Mouse (Mus musculus): ENCODE data around the gene Trmt1l. TPM values are rescaled to one million over a fixed set of nuclear protein-coding genes. Genes with fewer than 3 reads are reported as not detected.

Gene Trmt1l
- polyA plus RNA-seq (2015; fragmentation: Nextera tagmentation; extraction: Ambion mirVana) = 38.4 and 41.4 TPM in 2 replicates

DNA sequence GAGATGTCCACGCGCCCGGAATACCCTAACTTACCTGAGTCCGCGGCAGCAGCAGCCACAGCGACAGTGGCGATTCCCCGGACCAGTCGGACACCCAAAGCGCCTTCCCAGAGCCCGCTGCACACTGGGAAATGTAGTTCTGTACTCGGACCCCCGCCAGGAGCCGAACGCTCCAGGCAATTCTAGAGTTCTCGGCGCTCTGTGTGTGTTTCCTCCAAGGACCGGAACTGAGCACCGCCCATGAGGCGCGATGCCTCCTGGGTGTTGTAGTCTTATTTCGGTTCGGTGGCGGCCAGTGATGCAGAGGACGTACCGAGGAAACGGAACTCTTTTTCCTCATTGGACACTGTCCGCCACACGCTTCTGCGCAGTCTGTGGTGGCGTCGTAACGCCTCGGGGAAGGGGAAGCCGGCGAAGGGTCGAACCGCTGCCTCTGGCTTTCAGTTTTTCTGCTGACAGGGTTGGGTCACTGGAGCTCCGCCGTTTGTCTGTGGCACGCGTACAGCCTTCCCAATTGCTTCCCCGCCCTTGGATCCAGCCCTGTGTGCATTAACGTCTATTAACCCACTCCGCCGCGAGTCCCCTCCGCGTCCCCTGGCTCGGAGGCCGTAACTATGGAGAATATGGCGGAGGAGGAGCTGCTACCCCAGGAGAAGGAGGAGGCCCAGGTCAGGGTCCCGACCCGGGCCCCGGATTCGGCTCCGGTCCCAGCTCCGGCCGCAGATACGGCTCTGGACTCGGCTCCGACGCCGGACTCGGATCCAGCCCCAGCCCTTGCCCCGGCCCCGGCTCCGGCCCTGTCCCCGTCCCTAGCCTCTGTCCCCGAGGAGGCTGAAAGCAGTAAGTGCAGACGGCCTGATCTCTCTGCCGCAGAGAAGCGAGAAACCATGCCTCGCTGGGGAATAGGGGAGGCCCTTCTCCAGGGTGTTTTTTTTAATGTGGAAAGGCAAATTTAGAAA is at the start of gene Trmt1l, which contains the start of gene Swt1:
Gene Trmt1l, plus strand, starts transcription at position 280 of the 959 bp plus-strand sequence.
Gene Swt1, minus strand, starts transcription at position 193 of the 959 bp plus-strand sequence.
- WGBS = under 1% methylated on average over 74 of the region's 74 CpGs
- peak; percentile 100 for ATAC-seq

DNA sequence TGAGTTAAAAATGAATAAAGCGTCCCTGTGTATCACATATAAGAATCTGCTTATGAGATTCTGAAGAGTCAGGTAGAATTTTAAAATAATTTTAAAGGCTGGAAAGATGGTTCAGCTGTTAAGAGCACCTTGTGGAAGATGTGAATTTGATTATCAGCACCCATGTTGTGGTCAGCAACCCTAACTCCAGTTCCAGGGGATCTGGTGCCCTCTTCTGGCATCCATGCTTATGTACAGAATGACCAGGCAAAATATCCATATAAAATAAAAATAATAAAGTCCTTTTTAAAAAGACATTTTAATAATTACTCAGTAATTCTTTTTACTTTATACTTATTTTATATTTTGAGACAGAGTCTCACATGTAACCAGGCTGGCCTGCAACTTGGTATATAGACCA is 38.3 kb upstream of the Trmt1l start:
- H3K4me3 ChIP-seq (ENCODE audit: low read length) = no peak overlapping the region
- H3K4me1 ChIP-seq (ENCODE audit: control insufficient read depth, insufficient read depth, low read depth, low read length) = no peaks in the 10 kb centered on the region
- no peak for ATAC-seq
- no peak overlapping the region for H3K4me2 ChIP-seq (ENCODE audit: low read length)
- no peak overlapping the region for H3K9ac ChIP-seq (ENCODE audit: low read depth, low read length)
- no peak overlapping the region for H3K27ac ChIP-seq (ENCODE audit: low read depth, low read length)
- 97% methylated on average over 1 of the region's 1 CpGs for WGBS
- H3K27me3 ChIP-seq (replicated peaks; ENCODE audit: control insufficient read depth, insufficient read depth, low read length) = no peaks in the 10 kb centered on the region
- peaks cover 2% of the 10 kb centered on the region; the same call in 1 of the 2 replicates for H3K36me3 ChIP-seq (ENCODE audit: control insufficient read depth, insufficient read depth, low read length)
- no peaks in the 10 kb centered on the region for H3K9me3 ChIP-seq (ENCODE audit: control insufficient read depth, low read length)

More for the DNA sequence above, at the start of gene Trmt1l, which contains the start of gene Swt1:
- H3K27me3 ChIP-seq (replicated peaks; ENCODE audit: control insufficient read depth, insufficient read depth, low read length) = no peaks in the 10 kb centered on the region
- no peaks in the 10 kb centered on the region for H3K9me3 ChIP-seq (ENCODE audit: control insufficient read depth, low read length)
- H3K4me3 ChIP-seq (ENCODE audit: low read length) = peak within 1 kb of the TSS; percentile 62
- H3K4me2 ChIP-seq (ENCODE audit: low read length) = peak within 1 kb of the TSS; percentile 75
- no peaks in the 10 kb centered on the region for H3K36me3 ChIP-seq (ENCODE audit: control insufficient read depth, insufficient read depth, low read length)
- H3K27ac ChIP-seq (ENCODE audit: low read depth, low read length) = peak within 1 kb of the TSS; percentile 89
- peaks cover 15% of the 10 kb centered on the region for H3K4me1 ChIP-seq (ENCODE audit: control insufficient read depth, insufficient read depth, low read depth, low read length)
- H3K9ac ChIP-seq (ENCODE audit: low read depth, low read length) = peak within 1 kb of the TSS; percentile 83

DNA sequence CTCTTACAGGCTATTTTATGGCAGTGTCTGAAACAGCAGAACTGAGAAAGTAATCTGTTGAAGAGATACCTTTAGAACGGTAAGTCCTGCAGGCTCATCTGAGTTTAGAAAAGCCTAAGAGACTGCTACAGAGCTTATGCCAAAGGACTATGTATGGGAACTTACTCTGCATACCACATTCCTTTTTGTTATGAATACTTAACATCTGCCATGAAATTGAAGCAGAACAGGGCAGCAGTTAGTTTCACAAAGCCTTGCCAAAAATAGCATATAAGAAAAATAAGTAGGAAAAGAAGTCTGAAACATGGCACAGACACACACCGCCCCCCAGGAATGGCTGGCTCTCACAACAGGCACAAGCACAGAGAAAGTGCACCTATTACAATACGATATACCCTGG is 18.5 kb upstream of the Trmt1l start:
- no peaks in the 10 kb centered on the region for H3K27me3 ChIP-seq (replicated peaks; ENCODE audit: control insufficient read depth, insufficient read depth, low read length)
- H3K27ac ChIP-seq (ENCODE audit: low read depth, low read length) = no peak overlapping the region
- no peak overlapping the region for H3K4me3 ChIP-seq (ENCODE audit: low read length)
- H3K36me3 ChIP-seq (ENCODE audit: control insufficient read depth, insufficient read depth, low read length) = 0 out of 2 replicates have a peak, but pooled peaks cover 3% of the 10 kb centered on the region
- no peak overlapping the region for H3K4me2 ChIP-seq (ENCODE audit: low read length)
- WGBS = 94% methylated on average over 3 of the region's 3 CpGs
- no peak overlapping the region for H3K9ac ChIP-seq (ENCODE audit: low read depth, low read length)
- ATAC-seq = no peak
- no peaks in the 10 kb centered on the region for H3K4me1 ChIP-seq (ENCODE audit: control insufficient read depth, insufficient read depth, low read depth, low read length)
- H3K9me3 ChIP-seq (ENCODE audit: control insufficient read depth, low read length) = no peaks in the 10 kb centered on the region

DNA sequence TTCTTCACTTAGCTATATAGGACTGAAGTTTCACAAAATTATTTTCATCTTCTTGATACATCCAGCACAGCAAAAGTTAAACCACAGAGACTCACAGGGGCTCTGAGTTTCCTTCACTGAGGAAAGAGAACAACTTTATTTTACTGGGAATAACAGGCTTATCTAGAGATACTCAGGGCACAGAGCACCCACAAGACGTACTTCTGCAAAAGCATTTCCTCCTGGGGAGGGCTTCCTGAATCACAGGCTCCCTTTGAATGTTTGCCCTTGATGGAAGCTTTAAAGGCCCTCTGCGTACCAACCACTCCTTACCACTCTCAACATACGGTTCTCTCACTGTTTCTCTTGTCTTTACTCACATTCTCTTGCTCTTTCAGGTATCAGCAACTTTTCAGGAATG is 6.2 kb upstream of the Trmt1l start:
- no peak for ATAC-seq
- Histone ChIP-seq H3K9me3 (ENCODE audit: control insufficient read depth, low read length) (no peaks in the 10 kb centered on the region), H3K27ac (ENCODE audit: low read depth, low read length) (no peak overlapping the region), H3K4me1 (ENCODE audit: control insufficient read depth, insufficient read depth, low read depth, low read length) (peaks cover 4% of the 10 kb centered on the region), H3K9ac (ENCODE audit: low read depth, low read length) (no peak overlapping the region), H3K4me2 (ENCODE audit: low read length) (no peak overlapping the region), H3K36me3 (ENCODE audit: control insufficient read depth, insufficient read depth, low read length) (peaks cover 5% of the 10 kb centered on the region; the same call in 1 of the 2 replicates), H3K27me3 (replicated peaks; ENCODE audit: control insufficient read depth, insufficient read depth, low read length) (no peaks in the 10 kb centered on the region), H3K4me3 (ENCODE audit: low read length) (no peak overlapping the region)
- WGBS = 85% methylated on average over 3 of the region's 3 CpGs

DNA sequence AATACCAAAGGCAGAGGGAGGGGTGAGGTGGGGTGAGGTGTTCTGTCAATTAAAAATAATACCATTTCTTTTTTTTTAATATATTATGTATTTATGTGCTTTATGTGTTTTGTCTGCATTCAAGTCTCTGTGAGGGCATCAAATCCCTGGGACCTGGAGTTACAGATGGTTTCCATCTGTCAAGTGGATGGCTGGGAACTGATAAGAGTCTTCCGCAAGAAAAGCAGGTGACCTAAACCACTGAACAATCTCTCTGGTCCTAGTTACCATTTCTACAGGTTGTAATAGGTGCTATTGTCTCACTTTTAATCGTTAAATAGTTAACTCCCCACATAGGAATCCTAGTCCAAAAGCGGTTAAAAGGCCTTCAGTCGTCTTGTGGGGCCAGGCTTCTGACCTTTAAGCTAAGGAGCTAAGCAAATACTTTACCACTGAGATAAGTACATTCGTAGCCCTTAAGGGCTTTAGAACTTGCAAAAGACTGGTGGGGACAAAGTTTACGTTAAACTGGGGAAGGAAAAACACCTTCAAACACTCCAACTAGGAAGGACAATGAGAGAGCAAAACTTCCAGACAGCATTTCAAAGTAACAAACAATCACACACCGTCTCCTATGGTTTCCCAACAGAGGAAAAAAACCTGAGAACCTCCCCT is 1.3 kb upstream of the Trmt1l start:
- no peak for ATAC-seq
- Histone ChIP-seq H3K9me3 (ENCODE audit: control insufficient read depth, low read length) (no peaks in the 10 kb centered on the region), H3K4me1 (ENCODE audit: control insufficient read depth, insufficient read depth, low read depth, low read length) (peaks cover 15% of the 10 kb centered on the region), H3K4me2 (ENCODE audit: low read length) (peak overlapping the region; percentile 62), H3K27ac (ENCODE audit: low read depth, low read length) (no peak overlapping the region), H3K36me3 (ENCODE audit: control insufficient read depth, insufficient read depth, low read length) (0 out of 2 replicates have a peak, but pooled peaks cover 3% of the 10 kb centered on the region), H3K9ac (ENCODE audit: low read depth, low read length) (peak overlapping the region; percentile 83; the same call in 1 of the 2 replicates), H3K27me3 (replicated peaks; ENCODE audit: control insufficient read depth, insufficient read depth, low read length) (no peaks in the 10 kb centered on the region), H3K4me3 (ENCODE audit: low read length) (peak overlapping the region; percentile 62)
- 39% methylated on average over 7 of the region's 7 CpGs for WGBS

DNA sequence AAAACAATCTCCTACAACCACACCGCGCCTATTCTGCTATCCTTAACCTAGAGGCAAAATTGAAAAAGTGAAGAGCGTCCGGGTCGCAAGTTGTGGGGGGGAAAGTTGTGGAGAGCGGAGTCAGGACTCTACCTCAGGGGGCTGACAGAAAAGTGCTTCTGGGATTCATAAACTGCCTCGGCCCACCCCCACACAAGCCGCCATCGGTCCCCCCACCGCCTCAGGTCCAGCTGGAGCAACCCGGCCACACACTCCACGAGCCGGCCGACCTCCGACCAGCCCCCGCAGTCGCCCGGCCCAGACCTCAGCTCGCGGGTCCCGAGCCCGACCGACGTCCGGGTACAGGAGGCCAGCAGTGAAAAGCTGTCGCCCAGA is 467 bp upstream of the Trmt1l start:
- Histone ChIP-seq H3K36me3 (ENCODE audit: control insufficient read depth, insufficient read depth, low read length) (no peaks in the 10 kb centered on the region), H3K4me2 (ENCODE audit: low read length) (peak overlapping the region; percentile 62), H3K4me3 (ENCODE audit: low read length) (peak overlapping the region; percentile 62), H3K27ac (ENCODE audit: low read depth, low read length) (peak overlapping the region; percentile 79), H3K9me3 (ENCODE audit: control insufficient read depth, low read length) (no peaks in the 10 kb centered on the region), H3K27me3 (replicated peaks; ENCODE audit: control insufficient read depth, insufficient read depth, low read length) (no peaks in the 10 kb centered on the region), H3K9ac (ENCODE audit: low read depth, low read length) (peak overlapping the region; percentile 83), H3K4me1 (ENCODE audit: control insufficient read depth, insufficient read depth, low read depth, low read length) (peaks cover 15% of the 10 kb centered on the region)
- under 1% methylated on average over 26 of the region's 26 CpGs for WGBS
- ATAC-seq = peak; percentile 74; the same call in 1 of the 2 replicates

DNA sequence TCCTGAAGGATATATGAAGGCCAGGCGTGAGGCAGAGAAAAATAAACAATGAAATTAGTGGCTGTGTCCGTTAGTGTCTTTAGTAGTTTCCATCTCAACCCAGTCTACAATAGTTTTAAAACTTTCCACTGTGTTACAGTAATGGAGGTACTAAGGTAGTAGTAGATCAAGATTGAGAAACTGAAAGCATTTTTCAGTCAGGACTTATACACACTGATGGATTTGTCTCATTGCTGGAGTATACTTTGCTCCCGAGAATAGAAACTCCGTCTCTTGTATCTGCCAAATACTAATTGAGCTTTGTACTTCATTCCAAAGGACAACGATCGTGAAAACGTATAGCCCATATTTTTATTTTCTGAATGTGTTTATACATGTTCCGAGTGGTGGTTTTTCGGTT is 974 bp downstream of the Trmt1l start:
- H3K4me1 ChIP-seq (ENCODE audit: control insufficient read depth, insufficient read depth, low read depth, low read length) = peaks cover 15% of the 10 kb centered on the region
- WGBS = 33% methylated on average over 9 of the region's 9 CpGs
- H3K4me2 ChIP-seq (ENCODE audit: low read length) = peak overlapping the region; percentile 75

DNA sequence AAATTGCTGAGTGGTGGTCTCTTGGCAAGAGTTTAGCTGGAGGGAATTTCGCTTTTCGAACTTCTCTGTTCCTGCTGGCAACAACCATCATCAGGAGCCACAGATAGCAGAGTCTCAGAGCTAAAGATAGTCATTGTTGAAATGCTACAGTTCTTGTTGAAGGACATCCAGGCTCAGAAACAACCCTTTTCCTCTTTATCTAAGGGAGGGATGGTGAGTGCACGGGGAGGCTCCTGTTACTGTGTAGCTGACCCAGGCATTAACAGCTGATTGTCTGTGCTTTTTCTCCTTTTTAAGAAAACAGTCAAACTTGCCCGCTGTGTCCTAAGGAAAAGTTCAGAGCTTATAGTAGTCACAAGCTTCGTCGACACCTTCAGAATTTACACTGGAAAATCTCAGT is 7.1 kb downstream of the Trmt1l start:
- no peaks in the 10 kb centered on the region for H3K9me3 ChIP-seq (ENCODE audit: control insufficient read depth, low read length)
- no peak for ATAC-seq
- no peak overlapping the region for H3K27ac ChIP-seq (ENCODE audit: low read depth, low read length)
- H3K27me3 ChIP-seq (replicated peaks; ENCODE audit: control insufficient read depth, insufficient read depth, low read length) = no peaks in the 10 kb centered on the region
- no peak overlapping the region for H3K9ac ChIP-seq (ENCODE audit: low read depth, low read length)
- no peak overlapping the region for H3K4me3 ChIP-seq (ENCODE audit: low read length)
- peaks cover 22% of the 10 kb centered on the region for H3K36me3 ChIP-seq (ENCODE audit: control insufficient read depth, insufficient read depth, low read length)
- H3K4me1 ChIP-seq (ENCODE audit: control insufficient read depth, insufficient read depth, low read depth, low read length) = no peaks in the 10 kb centered on the region
- WGBS = 92% methylated on average over 6 of the region's 6 CpGs
- H3K4me2 ChIP-seq (ENCODE audit: low read length) = no peak overlapping the region

More for the DNA sequence above, 974 bp downstream of the Trmt1l start:
- Histone ChIP-seq H3K4me3 (ENCODE audit: low read length) (peak overlapping the region; percentile 62), H3K36me3 (ENCODE audit: control insufficient read depth, insufficient read depth, low read length) (0 out of 2 replicates have a peak, but pooled peaks cover 2% of the 10 kb centered on the region), H3K9ac (ENCODE audit: low read depth, low read length) (peak overlapping the region; percentile 82), H3K27ac (ENCODE audit: low read depth, low read length) (peak overlapping the region; percentile 89), H3K27me3 (replicated peaks; ENCODE audit: control insufficient read depth, insufficient read depth, low read length) (no peaks in the 10 kb centered on the region), H3K9me3 (ENCODE audit: control insufficient read depth, low read length) (no peaks in the 10 kb centered on the region)
- ATAC-seq = no peak

DNA sequence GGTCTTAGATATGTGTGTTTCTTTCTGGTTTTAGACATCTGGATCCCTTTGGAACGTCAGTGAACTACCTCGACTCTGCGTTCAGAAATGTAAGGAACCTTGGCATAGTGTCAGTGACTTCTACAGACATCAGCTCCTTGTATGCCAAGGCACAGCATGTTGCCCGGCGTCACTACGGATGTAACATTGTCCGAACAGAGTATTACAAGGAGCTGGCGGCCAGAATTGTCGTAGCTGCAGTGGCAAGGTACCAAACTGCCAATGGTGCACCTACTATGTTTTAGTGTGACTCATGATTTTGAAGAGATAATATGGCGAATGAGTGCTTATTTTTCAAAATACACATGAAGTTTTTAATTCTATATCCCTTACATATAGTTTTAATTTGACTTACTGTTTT is 21.5 kb downstream of the Trmt1l start:
- Histone ChIP-seq H3K4me2 (ENCODE audit: low read length) (no peak overlapping the region), H3K4me3 (ENCODE audit: low read length) (no peak overlapping the region), H3K36me3 (ENCODE audit: control insufficient read depth, insufficient read depth, low read length) (peaks cover 50% of the 10 kb centered on the region), H3K27me3 (replicated peaks; ENCODE audit: control insufficient read depth, insufficient read depth, low read length) (no peaks in the 10 kb centered on the region), H3K9ac (ENCODE audit: low read depth, low read length) (no peak overlapping the region), H3K4me1 (ENCODE audit: control insufficient read depth, insufficient read depth, low read depth, low read length) (no peaks in the 10 kb centered on the region), H3K27ac (ENCODE audit: low read depth, low read length) (no peak overlapping the region), H3K9me3 (ENCODE audit: control insufficient read depth, low read length) (no peaks in the 10 kb centered on the region)
- no peak for ATAC-seq
- 80% methylated on average over 10 of the region's 10 CpGs for WGBS
